Mouse (Mus musculus): ENCODE measurements around the gene Atp5g3.

GRCm38 (mm10) chr2:73938896-73939295, 27.8 kb upstream of the Atp5g3 start:
- TF ChIP-seq CTCF (IDR thresholded peaks at IDR 0.05; ENCODE audit: borderline replicate concordance, insufficient read depth, low read length) (no peak), POLR2A (IDR thresholded peaks at IDR 0.05; ENCODE audit: low read depth, low read length) (no peak)

Data from embryonic fibroblast, embryonic 13.5 days (primary cell).